Mouse (Mus musculus) midbrain, embryonic 10.5 days (tissue): ENCODE results near the gene Zfp750. TPM values are rescaled to one million over a fixed set of nuclear protein-coding genes. Genes with fewer than 3 reads are reported as not detected.

Experiments
- DNase-seq: peaks from one replicate; pipeline ENCODE4 v3.0.0-alpha.2; 2017; ENCODE audit warnings: low spot score
- H3K27ac ChIP-seq: fragments of 300-500 bp; sonication (generic); replicated peaks from 2 replicates; pipeline ENCODE4 v1.5.1; 2016; ENCODE audit warnings: mild to moderate bottlenecking
- H3K27me3 ChIP-seq: fragments of 300-500 bp; sonication (generic); 2 replicates; pipeline ENCODE4 v1.6.1; 2016; ENCODE audit warnings: low read depth, mild to moderate bottlenecking; ENCODE audit not compliant: poor library complexity, severe bottlenecking
- H3K36me3 ChIP-seq: fragments of 300-500 bp; sonication (generic); 2 replicates; pipeline ENCODE4 v1.6.1; 2016; ENCODE audit warnings: mild to moderate bottlenecking, moderate library complexity
- H3K4me1 ChIP-seq: fragments of 300-500 bp; sonication (generic); 2 replicates; pipeline ENCODE4 v1.6.1; 2016
- H3K4me3 ChIP-seq: fragments of 300-500 bp; sonication (generic); 2 replicates; pipeline ENCODE4 v1.5.1; 2016; ENCODE audit warnings: mild to moderate bottlenecking, moderate library complexity
- H3K9me3 ChIP-seq: fragments of 300-500 bp; sonication (generic); replicated peaks from 2 replicates; pipeline ENCODE4 v1.6.1; 2016; ENCODE audit warnings: mild to moderate bottlenecking
- WGBS: fragments of 180-500 bp; shearing (Covaris S2); methylation state at CpG from one replicate; pipeline ENCODE4 v1.1.7; 2016; 5-methylcytosine and 5-hydroxymethylcytosine counted together
- polyA plus RNA-seq: library from polyadenylated mRNA; unstranded; fragments of >200 nt; fragmentation: Nextera tagmentation; extraction: Ambion mirVana; gene quantifications from 2 replicates; pipeline ENCODE4 v1.2.1, GENCODE M21; 2016

Gene Zfp750
- polyA plus RNA-seq, 1 experiment from 2014 or later = 0.46 TPM

GRCm38 (mm10) chr11:121522156-121522762, 3.1 kb upstream of the Zfp750 start:
- H3K4me3 ChIP-seq = no peak overlapping the region
- H3K9me3 ChIP-seq = no peaks in the 10 kb centered on the region
- H3K27ac ChIP-seq = no peak overlapping the region
- no peaks in the 10 kb centered on the region for H3K4me1 ChIP-seq
- no peak for DNase-seq
- H3K36me3 ChIP-seq = no peaks in the 10 kb centered on the region
- 84% methylated on average over 4 of the region's 4 CpGs for WGBS
- no peaks in the 10 kb centered on the region for H3K27me3 ChIP-seq

GRCm38 (mm10) chr11:121520761-121521160, 1.6 kb upstream of the Zfp750 start:
- Histone ChIP-seq H3K4me3 (no peak overlapping the region), H3K27me3 (no peaks in the 10 kb centered on the region), H3K9me3 (no peaks in the 10 kb centered on the region), H3K27ac (no peak overlapping the region), H3K4me1 (no peaks in the 10 kb centered on the region), H3K36me3 (no peaks in the 10 kb centered on the region)
- WGBS = 88% methylated on average over 2 of the region's 2 CpGs
- no peak for DNase-seq

GRCm38 (mm10) chr11:121519703-121520102, 570 bp upstream of the Zfp750 start:
- Histone ChIP-seq H3K4me1 (no peaks in the 10 kb centered on the region), H3K27me3 (no peaks in the 10 kb centered on the region), H3K36me3 (no peaks in the 10 kb centered on the region), H3K27ac (no peak overlapping the region), H3K9me3 (no peaks in the 10 kb centered on the region), H3K4me3 (no peak overlapping the region)
- DNase-seq = no peak
- WGBS = 90% methylated on average over 7 of the region's 7 CpGs

GRCm38 (mm10) chr11:121517687-121518465, 1.3 kb downstream of the Zfp750 start:
- Histone ChIP-seq H3K4me3 (no peak overlapping the region), H3K27me3 (no peaks in the 10 kb centered on the region), H3K36me3 (no peaks in the 10 kb centered on the region), H3K9me3 (no peaks in the 10 kb centered on the region), H3K4me1 (no peaks in the 10 kb centered on the region), H3K27ac (no peak overlapping the region)
- no peak for DNase-seq
- WGBS = 92% methylated on average over 17 of the region's 17 CpGs

GRCm38 (mm10) chr11:121516906-121517305, 2.2 kb downstream of the Zfp750 start:
- H3K4me1 ChIP-seq = no peaks in the 10 kb centered on the region; the same call in 1 of the 2 replicates
- 89% methylated on average over 3 of the region's 3 CpGs for WGBS

GRCm38 (mm10) chr11:121515996-121516395, 3.1 kb downstream of the Zfp750 start:
- WGBS = 91% methylated on average over 9 of the region's 9 CpGs
- H3K27ac ChIP-seq = no peak overlapping the region
- H3K4me3 ChIP-seq = no peak overlapping the region
- no peaks in the 10 kb centered on the region for H3K27me3 ChIP-seq
- no peaks in the 10 kb centered on the region; the same call in 1 of the 2 replicates for H3K4me1 ChIP-seq
- H3K36me3 ChIP-seq = 0 out of 2 replicates have a peak, but pooled peaks cover 3% of the 10 kb centered on the region
- DNase-seq = no peak
- no peaks in the 10 kb centered on the region for H3K9me3 ChIP-seq

More at GRCm38 (mm10) chr11:121516906-121517305, 2.2 kb downstream of the Zfp750 start:
- H3K4me3 ChIP-seq = no peak overlapping the region
- H3K36me3 ChIP-seq = 0 out of 2 replicates have a peak, but pooled peaks cover 3% of the 10 kb centered on the region
- no peaks in the 10 kb centered on the region for H3K9me3 ChIP-seq
- no peaks in the 10 kb centered on the region for H3K27me3 ChIP-seq
- no peak for DNase-seq
- no peak overlapping the region for H3K27ac ChIP-seq

- Histone ChIP-seq H3K27ac (no peak overlapping the region), H3K4me3 (no peak overlapping the region), H3K27me3 (no peaks in the 10 kb centered on the region), H3K4me1 (peaks cover 3% of the 10 kb centered on the region; the same call in 1 of the 2 replicates), H3K36me3 (0 out of 2 replicates have a peak, but pooled peaks cover 3% of the 10 kb centered on the region), H3K9me3 (no peaks in the 10 kb centered on the region)
- WGBS = 93% methylated on average over 8 of the region's 8 CpGs
- no peak for DNase-seq
Observed at GRCm38 (mm10) chr11:121512896-121513572, 6.1 kb downstream of the Zfp750 start.

- DNase-seq = no peak
- no peaks in the 10 kb centered on the region for H3K9me3 ChIP-seq
- no peak overlapping the region for H3K4me3 ChIP-seq
- no peak overlapping the region for H3K27ac ChIP-seq
- no peaks in the 10 kb centered on the region for H3K27me3 ChIP-seq
- peaks cover 3% of the 10 kb centered on the region; the same call in 1 of the 2 replicates for H3K4me1 ChIP-seq
- peaks cover 9% of the 10 kb centered on the region for H3K36me3 ChIP-seq
- 84% methylated on average over 9 of the region's 9 CpGs for WGBS
Observed at GRCm38 (mm10) chr11:121510512-121511246, 8.5 kb downstream of the Zfp750 start.

- H3K36me3 ChIP-seq = peaks cover 31% of the 10 kb centered on the region
- H3K27ac ChIP-seq = no peak overlapping the region
- H3K9me3 ChIP-seq = no peaks in the 10 kb centered on the region
- H3K4me1 ChIP-seq = peaks cover 3% of the 10 kb centered on the region; the same call in 1 of the 2 replicates
- 85% methylated on average over 4 of the region's 4 CpGs for whole genome bisulfite sequencing
- DNase-seq = no peak
- no peaks in the 10 kb centered on the region for H3K27me3 ChIP-seq
- H3K4me3 ChIP-seq = no peak overlapping the region
Observed at GRCm38 (mm10) chr11:121508478-121508877, 10.7 kb downstream of the Zfp750 start.

- 86% methylated on average over 4 of the region's 4 CpGs for WGBS
- Histone ChIP-seq H3K27me3 (no peaks in the 10 kb centered on the region), H3K27ac (no peak overlapping the region), H3K4me3 (no peak overlapping the region), H3K36me3 (peaks cover 73% of the 10 kb centered on the region), H3K4me1 (no peaks in the 10 kb centered on the region), H3K9me3 (no peaks in the 10 kb centered on the region)
- no peak for DNase-seq
Observed at GRCm38 (mm10) chr11:121502000-121502860, 16.9 kb downstream of the Zfp750 start.

- Histone ChIP-seq H3K4me1 (no peaks in the 10 kb centered on the region), H3K36me3 (peaks cover 80% of the 10 kb centered on the region), H3K27ac (no peak overlapping the region), H3K9me3 (no peaks in the 10 kb centered on the region), H3K4me3 (no peak overlapping the region), H3K27me3 (no peaks in the 10 kb centered on the region)
- DNase-seq = no peak
- 90% methylated on average over 4 of the region's 4 CpGs for WGBS
Observed at GRCm38 (mm10) chr11:121501525-121501924, 17.6 kb downstream of the Zfp750 start.
